Mouse (Mus musculus) spleen, postnatal 10 days (tissue): Measurements from ENCODE around the gene Card14.
"Not testable (repeated sequence)": the region's sequence is repeated elsewhere in the genome, so short reads cannot be mapped to it uniquely, and the experiment has no call there.

Experiments
- DNase-seq, 2 experiments: peaks; one replicate each; pipeline ENCODE4 v3.0.0; 2021 to 2022; ENCODE audit warnings: low spot score in 2 of 2

Gene Card14

GRCm38 (mm10) chr11:119307658-119307867, at the start of gene Card14:
Gene Card14 (plus strand): TSS chr11:119307768.
- no peak for DNase-seq

GRCm38 (mm10) chr11:119258216-119258571, 49.4 kb upstream of the Card14 start:
- DNase-seq = no peak

- peak; percentile 38 to 66 for DNase-seq
Observed at GRCm38 (mm10) chr11:119258572-119259322, 48.8 kb upstream of the Card14 start.

GRCm38 (mm10) chr11:119259977-119260376, 47.6 kb upstream of the Card14 start:
- no peak for DNase-seq

- no peak for DNase-seq
Observed at GRCm38 (mm10) chr11:119264413-119264812, 43.2 kb upstream of the Card14 start.

- DNase-seq = no peak
Observed at GRCm38 (mm10) chr11:119265811-119266210, 41.8 kb upstream of the Card14 start.

GRCm38 (mm10) chr11:119267241-119267674, 40.3 kb upstream of the Card14 start:
- no peak for DNase-seq

- peak; percentile 94 to 97 for DNase-seq
Observed at GRCm38 (mm10) chr11:119267768-119268556, 39.6 kb upstream of the Card14 start, which contains the start of gene Gaa. Gene Gaa (plus strand): TSS chr11:119267887.

- DNase-seq = no peak
Observed at GRCm38 (mm10) chr11:119268557-119269195, 38.9 kb upstream of the Card14 start.

- DNase-seq = not testable (repeated sequence)
Observed at GRCm38 (mm10) chr11:119272492-119272891, 35.1 kb upstream of the Card14 start.

- peak in 1 of 2 experiments; percentile 48 for DNase-seq
Observed at GRCm38 (mm10) chr11:119273186-119273930, 34.2 kb upstream of the Card14 start.

GRCm38 (mm10) chr11:119281030-119281429, 26.5 kb upstream of the Card14 start:
- no peak for DNase-seq

- no peak for DNase-seq
Observed at GRCm38 (mm10) chr11:119285791-119286527, 21.6 kb upstream of the Card14 start.

GRCm38 (mm10) chr11:119287207-119287992, 20.2 kb upstream of the Card14 start:
- no peak for DNase-seq

- DNase-seq = not testable (repeated sequence)
Observed at GRCm38 (mm10) chr11:119292861-119293260, 14.7 kb upstream of the Card14 start.

- no peak for DNase-seq
Observed at GRCm38 (mm10) chr11:119297996-119298395, 9.6 kb upstream of the Card14 start.

- DNase-seq = no peak
Observed at GRCm38 (mm10) chr11:119298917-119299316, 8.7 kb upstream of the Card14 start.

- peak; percentile 98 to 99 for DNase-seq
Observed at GRCm38 (mm10) chr11:119299391-119300245, 8.0 kb upstream of the Card14 start, which contains the start of gene Eif4a3. Gene Eif4a3 (minus strand): TSS chr11:119300089.

- no peak for DNase-seq
Observed at GRCm38 (mm10) chr11:119300246-119300935, 7.2 kb upstream of the Card14 start.
